Mouse (Mus musculus) T-helper 17 cell (primary cell): Measurements from ENCODE around the gene Tenm4.

ENCODE experiments used
- in situ Hi-C, 2 experiments: fragments of 300-600 bp; cut with MboI, MseI; formaldehyde crosslinking; loops; 1 replicate in 1 of 2; 2 replicates in 1 of 2; pipeline ENCODE4 v1.15.1; 2025; ENCODE audit warnings: high pct_unique_total_duplicates in 2 of 2

Gene Tenm4

DNA sequence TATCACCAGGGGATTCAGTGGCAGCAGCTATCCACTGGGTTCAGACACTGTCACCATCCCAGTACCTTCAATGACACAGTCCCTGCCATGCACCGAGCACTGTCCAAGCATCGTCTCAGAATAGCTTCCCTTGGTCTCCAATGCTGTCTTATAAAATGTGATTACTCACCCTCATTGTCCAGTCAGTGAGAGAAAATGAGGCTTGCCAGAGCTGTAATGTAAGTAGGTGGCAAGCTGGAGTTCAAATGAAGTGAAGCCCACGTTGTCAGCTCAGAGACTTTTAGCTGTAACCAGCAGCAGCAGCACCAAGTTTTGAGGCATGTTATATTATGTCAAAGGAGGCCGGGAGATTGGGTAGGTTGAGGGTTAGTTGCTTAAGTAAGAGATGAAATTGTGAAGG lies 507.2 kb downstream of the Tenm4 start:
- in situ Hi-C loops: no loop called here

DNA sequence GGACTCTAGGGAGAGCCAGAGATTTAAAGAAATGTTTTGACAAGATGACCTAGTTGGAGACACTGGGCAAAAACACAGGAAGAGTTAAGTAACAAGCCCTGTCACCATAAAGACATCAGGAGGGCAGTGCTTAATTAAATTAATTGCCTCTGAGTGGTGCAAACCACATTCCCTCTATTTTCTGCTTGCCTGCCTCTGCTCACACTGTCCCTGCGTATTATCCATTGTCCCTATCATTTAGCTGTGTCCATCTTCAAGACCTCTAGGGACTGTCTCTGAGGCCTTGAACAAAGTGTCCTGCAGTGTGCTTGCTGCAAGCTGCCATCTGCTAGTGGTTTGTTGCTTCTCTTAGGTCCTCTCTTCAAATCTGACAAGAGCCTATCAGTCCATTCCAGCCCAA lies 508.7 kb downstream of the Tenm4 start:
- in situ Hi-C loops: no loop called here

DNA sequence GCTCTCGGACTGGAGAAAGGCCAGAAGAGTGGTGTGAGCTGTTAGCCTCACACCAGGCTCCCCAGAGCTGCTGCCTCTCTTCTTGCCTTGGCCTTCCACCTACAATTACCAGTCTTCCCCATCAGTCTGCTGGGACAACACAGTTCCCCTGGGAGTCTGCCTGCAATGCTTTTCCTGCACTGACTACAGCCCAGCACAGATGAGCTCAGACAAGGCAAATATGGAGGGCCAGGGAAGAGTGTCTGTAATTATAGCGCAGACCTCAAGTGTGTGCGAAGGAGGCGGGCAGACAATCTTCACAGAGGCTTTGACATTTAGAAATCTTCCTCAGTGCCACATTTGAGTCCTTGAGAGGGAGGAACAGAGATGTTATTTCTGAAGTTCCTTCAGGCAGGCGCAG lies 509.4 kb downstream of the Tenm4 start:
- in situ Hi-C loops: no loop called here

DNA sequence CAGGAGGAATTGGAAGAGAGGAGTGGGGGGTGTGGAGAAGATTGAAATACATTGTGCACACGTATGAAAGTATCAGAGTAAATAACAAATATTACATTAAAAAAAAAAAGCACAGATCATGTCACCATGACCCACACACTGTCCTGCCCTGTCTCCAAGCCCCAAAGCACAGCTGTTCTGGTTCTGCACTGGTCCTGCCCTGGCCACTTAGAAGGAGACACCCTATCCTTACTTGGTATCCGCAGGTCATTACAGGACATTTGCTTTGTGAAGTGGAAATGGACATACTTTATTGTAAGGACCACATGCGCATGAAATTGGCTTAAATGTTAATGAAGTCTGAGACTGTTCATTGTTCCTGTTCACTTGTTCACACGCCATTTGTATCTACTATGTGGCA lies 510.8 kb downstream of the Tenm4 start:
- in situ Hi-C loops: no loop called here

DNA sequence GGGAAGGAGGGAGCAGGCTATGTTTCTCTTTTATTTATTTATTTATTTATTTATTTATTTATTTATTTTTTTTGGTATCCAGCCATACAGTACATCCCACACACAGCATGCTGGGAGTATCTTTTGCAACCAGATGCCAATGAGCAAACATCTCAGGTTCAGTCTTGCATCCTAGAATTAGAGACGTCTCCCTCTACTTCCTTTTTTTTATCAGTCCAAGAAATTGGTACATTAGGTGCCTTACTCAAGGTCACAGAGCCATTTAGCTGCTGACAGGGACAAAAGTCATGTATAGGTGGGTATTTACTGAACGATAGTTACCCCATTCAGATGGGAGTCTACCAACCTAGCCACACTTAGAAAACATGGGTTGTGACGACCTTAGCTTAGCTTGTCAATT lies 517.1 kb downstream of the Tenm4 start:
- in situ Hi-C loops: no loop called here

DNA sequence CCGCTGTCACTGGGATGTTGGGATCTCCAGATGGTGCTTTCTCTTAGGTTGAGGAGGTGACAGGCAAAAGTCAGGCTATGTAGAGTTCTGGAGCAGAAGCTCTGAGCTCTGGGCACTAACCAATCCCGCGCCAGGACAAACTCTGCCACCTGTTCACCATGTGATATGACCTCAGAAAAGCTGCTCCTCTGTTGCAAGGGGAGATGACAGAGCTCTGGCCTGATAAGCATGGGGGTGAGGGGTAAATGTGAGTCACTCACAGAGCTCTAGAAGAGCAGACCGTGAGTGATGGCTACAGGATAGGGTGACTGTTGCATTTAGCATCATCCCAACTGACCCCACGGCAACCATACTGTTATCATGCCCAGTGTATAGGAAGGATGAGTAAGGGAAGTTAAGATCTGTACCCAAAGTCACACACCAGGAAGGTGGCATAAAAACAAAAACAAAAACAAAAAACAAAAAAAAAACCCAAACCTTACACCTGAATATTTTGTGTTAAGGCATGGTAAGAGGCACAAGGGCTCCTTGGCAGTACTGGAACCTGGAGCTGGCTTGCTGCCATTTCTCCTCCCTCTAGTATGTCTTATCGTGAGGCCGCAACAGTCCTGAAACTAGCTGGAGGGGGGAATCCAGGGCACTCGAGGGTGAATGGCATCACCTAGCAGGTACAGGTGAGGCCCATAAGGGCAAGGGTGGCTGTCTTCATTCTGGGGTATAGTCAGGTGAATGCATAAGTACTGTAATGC lies 530.2 kb downstream of the Tenm4 start:
- in situ Hi-C loops: loop anchor here in 1 of 2 experiments (10.0 kb wide), 1 partner anchor 1734 kb away; no protein-coding TSS in a partner anchor

DNA sequence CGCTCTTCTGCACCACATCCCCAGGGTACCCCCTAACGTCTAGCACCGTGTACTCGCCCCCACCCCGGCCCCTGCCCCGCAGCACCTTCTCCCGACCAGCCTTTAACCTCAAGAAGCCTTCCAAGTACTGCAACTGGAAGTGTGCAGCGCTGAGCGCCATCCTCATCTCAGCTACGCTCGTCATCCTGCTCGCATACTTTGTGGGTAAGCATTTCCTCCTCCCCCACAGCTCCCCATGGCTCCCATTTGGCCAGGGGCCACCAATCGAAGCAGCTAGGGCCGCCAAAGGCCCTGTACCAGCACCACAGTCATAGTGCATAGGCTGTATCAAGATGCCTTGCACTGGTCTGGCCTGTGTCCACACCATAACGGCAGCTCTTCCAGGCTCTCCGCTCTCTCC lies 532.9 kb downstream of the Tenm4 start:
- in situ Hi-C loops: loop anchor here in 1 of 2 experiments (10.0 kb wide), 1 partner anchor 1731 kb away; no protein-coding TSS in a partner anchor

DNA sequence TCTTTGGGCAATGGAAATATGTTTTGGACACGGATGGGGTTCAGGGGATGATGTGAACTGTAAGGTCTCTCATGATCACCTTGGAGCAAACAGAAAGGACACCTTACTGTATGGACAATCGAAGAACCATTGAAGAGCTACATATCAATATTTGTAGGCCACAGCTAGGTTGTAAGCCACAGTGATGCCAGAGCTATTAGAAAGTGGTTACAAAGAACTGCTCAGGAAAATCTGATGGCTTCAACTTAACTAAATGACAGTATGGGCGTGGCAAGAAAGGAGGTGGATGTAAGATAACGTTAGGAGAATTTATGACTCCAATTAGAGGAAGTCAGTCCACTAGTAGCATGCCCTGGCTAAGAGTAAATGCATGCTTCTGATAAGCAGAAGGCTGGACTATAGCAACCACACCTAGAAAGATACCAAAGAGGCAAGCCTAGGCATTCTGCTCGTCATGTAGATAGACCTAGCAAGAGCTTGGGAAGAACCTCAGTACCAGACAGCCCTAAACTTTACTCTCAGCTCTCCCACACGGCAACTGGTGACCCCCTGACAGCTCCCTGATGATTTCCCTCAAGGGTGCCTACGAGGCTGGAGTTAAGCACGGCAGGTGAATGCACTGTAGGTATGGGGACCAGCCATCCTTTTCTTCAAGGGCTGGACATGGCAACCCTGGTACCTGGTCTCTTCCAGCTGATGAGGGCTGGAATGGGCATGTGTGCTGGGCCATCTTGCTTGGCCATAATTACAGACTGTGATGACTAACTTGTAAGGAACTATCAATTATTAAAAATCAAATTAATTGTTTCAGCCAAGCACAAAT lies 534.5 kb downstream of the Tenm4 start:
- in situ Hi-C loops: loop anchor here in 1 of 2 experiments (10.0 kb wide), 1 partner anchor 1729 kb away; no protein-coding TSS in a partner anchor

DNA sequence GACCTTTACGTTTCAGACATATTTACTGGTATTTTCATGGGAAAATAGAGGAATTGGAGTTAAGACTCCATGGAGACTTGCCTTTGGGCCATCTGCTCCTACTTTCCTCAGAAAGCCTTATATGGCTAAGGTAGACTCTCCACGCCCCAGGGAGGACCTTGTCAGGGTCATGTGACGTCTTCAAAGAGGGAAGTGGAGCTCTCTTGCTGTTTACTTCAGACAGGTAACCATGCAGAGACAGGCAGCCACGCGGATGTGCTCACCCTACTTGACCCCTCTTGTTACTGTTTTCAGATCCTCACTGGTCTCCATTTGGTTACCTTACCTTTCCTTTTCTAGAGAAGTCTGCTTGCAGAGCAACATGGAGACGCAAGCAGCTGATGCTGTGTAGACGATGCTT lies 535.5 kb downstream of the Tenm4 start:
- in situ Hi-C loops: loop anchor here in 1 of 2 experiments (10.0 kb wide), 1 partner anchor 1728 kb away; no protein-coding TSS in a partner anchor

DNA sequence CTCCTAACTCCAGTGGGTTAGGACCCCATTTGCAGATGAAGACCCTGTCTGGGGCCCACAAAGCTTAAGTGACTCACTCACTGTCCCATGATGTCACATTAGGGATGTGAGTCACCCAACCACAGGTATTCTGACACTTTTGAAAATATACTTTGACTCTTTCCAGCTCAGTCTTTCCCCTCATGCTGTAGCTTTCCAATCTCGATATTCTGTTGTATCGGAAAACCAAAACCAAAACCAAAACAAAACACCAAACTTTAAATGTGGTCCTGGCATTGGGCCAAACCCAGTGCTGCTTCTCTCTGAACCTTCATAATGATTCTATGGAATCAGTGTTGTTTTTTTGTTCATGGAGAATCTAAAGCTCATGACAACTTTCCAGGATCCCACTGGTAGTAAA lies 536.1 kb downstream of the Tenm4 start:
- in situ Hi-C loops: loop anchor here in 1 of 2 experiments (10.0 kb wide), 1 partner anchor 1728 kb away; no protein-coding TSS in a partner anchor

DNA sequence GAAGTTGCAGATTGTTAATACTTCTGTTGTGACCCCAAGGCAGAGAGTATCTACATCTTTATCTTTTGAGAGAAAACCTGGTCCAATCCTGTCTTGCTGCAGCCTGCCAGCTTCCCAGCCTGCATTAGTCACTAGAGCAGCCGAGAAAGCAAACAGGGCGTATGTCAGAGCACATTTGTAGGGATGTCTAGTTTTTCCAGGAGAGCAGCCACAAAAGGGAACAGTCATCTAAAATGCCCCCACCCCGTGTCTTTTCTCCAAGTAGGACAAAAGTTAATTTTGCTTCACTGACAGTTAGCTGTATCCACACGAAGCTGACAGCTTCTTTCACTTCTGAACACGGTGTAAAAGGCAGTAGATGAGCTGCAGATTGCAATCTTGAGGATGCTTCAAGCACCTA lies 537.0 kb downstream of the Tenm4 start:
- in situ Hi-C loops: loop anchor here in 1 of 2 experiments (10.0 kb wide), 1 partner anchor 1727 kb away; no protein-coding TSS in a partner anchor

DNA sequence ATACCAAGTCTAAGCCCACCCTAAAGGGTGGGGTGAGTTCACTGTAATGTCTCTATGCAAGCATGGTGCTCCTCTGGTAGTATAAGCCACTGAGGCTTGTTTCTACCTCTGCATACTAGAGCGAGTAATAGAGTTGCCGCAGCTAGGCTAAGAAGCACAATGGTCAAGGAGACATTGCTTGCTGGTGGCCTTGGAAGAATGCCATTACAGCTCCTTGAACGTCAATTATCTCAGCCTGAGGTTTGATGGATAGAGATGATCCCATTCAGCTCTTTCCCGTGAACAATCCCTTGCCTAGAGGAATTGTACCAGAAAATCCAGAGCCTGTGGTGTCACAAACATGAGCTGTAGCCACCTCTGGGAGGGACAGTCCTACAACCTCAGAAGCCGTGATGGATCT lies 537.5 kb downstream of the Tenm4 start:
- in situ Hi-C loops: loop anchor here in 1 of 2 experiments (10.0 kb wide), 1 partner anchor 1726 kb away; no protein-coding TSS in a partner anchor

DNA sequence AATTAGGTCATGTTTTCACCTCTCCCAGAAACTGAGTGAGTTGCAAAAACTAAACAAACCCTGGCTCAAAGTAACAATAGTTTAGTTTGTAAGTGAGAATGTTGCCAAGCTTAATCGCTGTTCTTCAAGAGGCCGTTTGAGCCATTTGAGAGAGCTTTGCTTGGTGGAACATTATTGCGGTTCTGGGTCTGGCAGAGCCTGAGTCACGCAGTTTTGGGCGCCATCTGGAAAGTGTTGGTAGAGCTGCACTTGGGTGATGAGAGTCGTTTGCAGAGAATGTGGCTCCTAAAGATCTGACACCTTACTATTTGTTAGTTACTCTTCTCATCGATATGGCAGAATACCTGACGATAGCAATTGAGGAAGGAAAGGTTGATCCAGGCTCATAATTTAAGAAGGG lies 537.9 kb downstream of the Tenm4 start:
- in situ Hi-C loops: loop anchor here in 1 of 2 experiments (10.0 kb wide), 1 partner anchor 1726 kb away; no protein-coding TSS in a partner anchor

DNA sequence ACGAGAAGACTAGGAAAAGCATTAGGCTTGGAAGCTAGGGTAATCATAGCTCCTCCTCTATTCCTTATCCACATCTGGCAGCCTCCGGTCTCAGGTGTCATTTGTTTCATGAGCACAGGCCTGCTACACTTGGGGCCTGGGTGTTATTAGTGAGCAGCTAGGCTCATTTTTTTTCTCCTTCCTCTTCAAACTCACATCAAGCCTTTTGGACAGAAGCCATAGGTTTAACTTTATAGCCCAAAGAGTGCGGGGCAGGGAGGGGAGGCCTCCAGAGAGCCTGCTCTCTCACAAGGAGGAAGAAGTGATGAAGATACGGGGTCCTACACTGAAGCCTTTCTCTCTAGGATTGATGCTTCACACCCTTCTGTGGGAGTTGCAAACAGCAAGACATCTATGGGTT lies 538.8 kb downstream of the Tenm4 start:
- in situ Hi-C loops: loop anchor here in 1 of 2 experiments (10.0 kb wide), 1 partner anchor 1725 kb away; no protein-coding TSS in a partner anchor

DNA sequence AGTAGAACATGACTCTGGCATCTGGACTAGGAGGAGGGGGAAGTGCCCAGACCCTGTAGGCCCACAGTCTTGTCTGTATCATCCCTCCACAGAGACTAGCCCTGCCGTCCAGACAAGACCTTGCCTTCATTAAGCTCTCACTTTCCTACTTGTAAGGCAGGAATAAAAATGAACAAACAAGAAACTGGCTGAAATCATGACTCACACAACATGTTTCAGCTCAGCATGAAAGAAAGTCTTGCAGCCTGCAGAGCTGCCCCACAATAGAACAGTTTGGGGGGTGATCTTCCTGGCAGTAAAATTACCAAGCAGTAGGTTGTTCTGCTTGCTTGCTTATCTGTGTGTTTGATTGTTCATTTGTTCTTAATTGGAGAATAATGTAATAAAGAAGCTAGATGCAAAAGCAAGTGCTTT lies 539.6 kb downstream of the Tenm4 start:
- in situ Hi-C loops: no loop called here

DNA sequence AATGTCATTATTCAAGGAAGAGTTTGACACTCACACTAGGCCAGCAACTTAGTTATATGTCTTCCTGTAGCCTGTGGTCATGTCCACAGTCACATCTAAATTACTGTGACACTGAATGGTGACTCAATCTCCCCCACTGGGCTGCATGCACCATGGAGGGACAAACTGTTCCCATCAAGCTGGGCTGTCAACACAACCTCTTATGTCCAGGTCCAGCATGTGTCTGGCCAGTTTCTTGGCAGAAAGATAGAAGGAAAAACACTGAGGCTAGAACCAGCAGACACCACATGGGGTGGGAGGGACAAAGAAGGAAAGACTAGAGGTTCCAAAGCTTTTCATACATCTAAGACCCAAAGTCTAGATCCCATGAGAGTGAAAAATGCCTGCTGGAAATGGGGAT lies 541.8 kb downstream of the Tenm4 start:
- in situ Hi-C loops: no loop called here

DNA sequence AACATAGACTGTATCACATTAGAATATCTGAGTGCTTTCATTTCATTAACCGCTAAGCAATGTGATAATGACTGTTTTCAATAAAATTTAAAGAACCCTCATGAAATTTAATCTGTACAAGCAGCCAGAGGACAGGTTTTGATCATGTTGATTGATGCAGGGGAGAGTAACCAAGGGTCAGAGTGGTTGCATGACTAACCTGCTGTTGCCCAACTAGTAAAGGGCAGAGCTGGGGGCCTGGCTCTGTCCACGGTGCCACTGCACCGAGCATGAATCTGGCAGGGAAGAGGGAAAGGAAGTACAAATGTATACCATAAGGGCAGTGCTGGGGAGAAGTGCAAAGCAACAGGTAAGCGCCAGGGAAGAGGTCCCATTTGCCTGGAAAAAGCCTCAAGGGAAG lies 545.9 kb downstream of the Tenm4 start:
- in situ Hi-C loops: no loop called here

DNA sequence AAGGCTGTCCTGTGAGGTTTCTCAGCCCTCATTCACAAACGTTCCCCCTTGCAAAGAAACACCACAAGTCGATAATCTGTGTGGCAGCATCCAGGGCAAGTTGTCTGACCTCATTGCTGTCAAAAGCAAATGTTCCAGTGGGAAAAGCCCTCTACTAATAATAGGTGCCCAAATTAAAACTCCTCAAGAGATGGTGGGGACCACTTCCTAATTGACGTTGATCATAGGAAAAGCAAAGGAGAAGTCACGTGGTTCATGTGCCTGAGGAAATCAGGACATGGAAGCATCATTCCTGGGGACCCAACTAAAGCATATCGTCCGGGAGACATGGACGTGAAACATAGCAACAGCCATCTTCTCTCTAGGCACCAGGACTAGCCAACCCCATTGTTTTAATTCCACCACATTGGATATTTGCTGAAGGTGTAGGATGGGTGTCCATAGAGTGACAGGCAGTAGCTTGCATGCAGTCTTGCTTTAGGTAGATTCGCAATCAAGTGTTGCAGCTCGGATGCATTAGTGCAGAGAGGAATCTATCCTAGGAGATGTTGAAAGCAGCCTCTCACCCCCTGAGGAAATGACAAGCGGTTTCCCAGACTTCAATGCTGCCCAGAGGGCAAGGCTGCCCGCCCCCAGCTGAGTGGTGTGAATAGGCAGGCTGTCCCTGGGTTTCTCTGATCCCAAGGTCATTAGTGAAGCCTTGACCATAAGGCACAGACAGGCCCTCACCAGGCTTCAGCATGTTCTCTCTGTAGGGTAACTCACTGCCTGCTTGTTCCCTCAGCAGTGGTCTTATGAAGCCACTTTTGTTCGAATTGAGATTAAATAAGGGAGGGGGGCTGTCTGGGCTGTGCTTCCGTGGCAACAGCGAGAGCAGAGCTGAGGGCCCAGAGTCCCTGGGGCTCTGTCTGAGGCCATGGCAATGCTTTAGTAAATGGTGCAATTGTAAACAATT lies 547.4 kb downstream of the Tenm4 start:
- in situ Hi-C loops: no loop called here

DNA sequence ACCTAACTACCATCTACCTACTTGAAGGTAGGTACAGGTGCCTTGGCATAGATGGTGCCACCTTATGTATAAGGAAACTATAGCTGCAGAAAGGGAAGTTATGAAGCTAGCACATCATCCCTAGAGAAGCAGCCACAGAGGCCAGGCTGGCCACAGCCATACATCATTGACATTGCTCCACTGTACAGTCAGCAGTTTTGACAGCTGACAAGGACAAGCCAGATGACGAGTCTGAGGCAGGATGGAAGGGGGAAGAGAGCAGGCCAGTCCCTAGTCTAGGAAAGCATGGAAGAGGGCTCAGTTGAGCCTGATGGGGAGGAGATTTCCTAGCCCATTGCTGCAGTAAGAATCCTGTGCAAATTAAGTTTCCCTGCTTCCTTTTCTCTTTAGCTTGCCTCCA lies 548.9 kb downstream of the Tenm4 start:
- in situ Hi-C loops: no loop called here

DNA sequence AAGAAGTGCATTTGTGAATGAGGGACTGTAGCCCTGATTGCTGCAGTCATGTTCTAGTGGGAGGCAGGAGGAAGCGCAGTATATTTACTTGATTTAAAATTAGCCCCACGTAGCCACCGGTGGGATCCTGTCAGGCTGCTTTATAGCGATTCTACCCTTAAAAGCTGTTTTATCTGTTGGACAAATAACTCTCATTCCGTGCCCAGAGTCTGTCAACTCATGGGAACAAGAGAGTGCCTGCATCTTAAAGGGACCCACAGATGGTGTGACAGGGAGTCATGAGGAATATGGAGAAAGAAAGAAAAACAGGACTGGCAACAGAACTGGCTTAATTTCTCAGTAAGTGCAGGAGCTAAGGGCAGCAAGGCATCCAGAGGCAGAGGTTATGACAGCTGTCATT lies 549.4 kb downstream of the Tenm4 start:
- in situ Hi-C loops: no loop called here

DNA sequence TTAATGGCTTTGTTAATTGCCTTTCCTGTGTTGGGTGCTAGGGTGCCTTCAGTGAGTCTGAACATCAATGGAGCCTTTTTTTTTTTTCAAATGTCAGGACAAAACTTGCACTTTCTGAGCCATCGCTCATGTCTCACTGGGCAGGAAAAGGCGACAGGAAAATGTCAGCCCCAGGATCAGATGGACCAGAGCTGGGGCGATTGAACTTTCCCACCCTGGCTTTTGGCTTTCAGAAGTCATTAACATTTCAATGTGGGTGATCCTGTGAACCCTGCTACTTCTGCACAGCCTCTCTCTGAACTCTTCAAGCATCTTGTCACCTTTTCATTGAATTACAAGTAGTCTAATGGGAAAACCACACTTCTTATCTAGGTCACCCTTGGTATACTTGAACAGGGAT lies 551.8 kb downstream of the Tenm4 start:
- in situ Hi-C loops: no loop called here
